In genomic region chr5:30927945-30928529, GRCm38 (mm10) we compare ENCODE assay signal across 9 mouse cellular contexts. TPM values are rescaled to one million over a fixed set of nuclear protein-coding genes. Genes with fewer than 3 reads are reported as not detected.
DNase-seq lines count a peak whose midpoint lies in the region; ATAC-seq lines count a peak whose summit lies in the region.
"Had no signal": no experiment of that assay in that cellular context is flagged by ENCODE, and none has a peak within 500 bp of the region (broad histone marks: within the 10 kb centered on the region; RNA-seq: fewer than 3 reads in every experiment).

No protein-coding gene starts in this region.

- no peaks in the 10 kb centered on the region for H3K27me3 ChIP-seq in intestine, embryonic 16.5 days (replicated peaks; ENCODE audit: control insufficient read depth, insufficient read depth, low read length)
- H3K27me3 ChIP-seq: liver, embryonic 13.5 days had no signal

- H3K4me1 ChIP-seq in intestine, embryonic 16.5 days (ENCODE audit: control insufficient read depth, insufficient read depth, low read length) = peaks cover 3% of the 10 kb centered on the region; the same call in 1 of the 2 replicates

- H3K4me3 ChIP-seq in intestine, embryonic 16.5 days (ENCODE audit: low read length) = no peak overlapping the region
- H3K4me3 ChIP-seq: liver, embryonic 13.5 days had no signal

- H3K9me3 ChIP-seq in intestine, embryonic 16.5 days (ENCODE audit: control insufficient read depth, low read length) = no peaks in the 10 kb centered on the region
- H3K9me3 ChIP-seq: liver, embryonic 13.5 days had no signal

- no peak overlapping the region for H3K27ac ChIP-seq in intestine, embryonic 16.5 days (ENCODE audit: low read length)
- H3K27ac ChIP-seq: liver, embryonic 13.5 days had no signal

- H3K36me3 ChIP-seq in intestine, embryonic 16.5 days (ENCODE audit: control insufficient read depth, insufficient read depth, low read length) = no peaks in the 10 kb centered on the region

- WGBS in intestine, embryonic 16.5 days = 45% methylated on average over 7 of the region's 7 CpGs

- peak; percentile 41 for DNase-seq in adrenal gland, adult 8-10 months
- DNase-seq in adrenal gland, postnatal 25 days = no peak
- DNase-seq in right cerebral cortex, adult 2 months (ENCODE audit: low spot score in 2 of 2) = peak; percentile 56 to 64
- no peak for DNase-seq in right cerebral cortex, postnatal 4 days
- peak; percentile 65 for DNase-seq in lung, postnatal 36 days
- DNase-seq: liver, embryonic 13.5 days had no signal

- ATAC-seq in intestine, embryonic 16.5 days = peak; percentile 56; the same call in 1 of the 2 replicates
- ATAC-seq in erythroid progenitor cell, adult 5-6 weeks (replicated peaks; ENCODE audit: low FRiP score, poor library complexity, severe bottlenecking) = no peak
- ATAC-seq in monocyte, adult 5-6 weeks (replicated peaks; ENCODE audit: insufficient number of reproducible peaks, low FRiP score, low TSS enrichment, poor library complexity, severe bottlenecking) = no peak

- H3K4me2 ChIP-seq in intestine, embryonic 16.5 days (ENCODE audit: low read depth, low read length) = no peak overlapping the region
- H3K4me2 ChIP-seq: liver, embryonic 13.5 days had no signal

- no peak overlapping the region for H3K9ac ChIP-seq in intestine, embryonic 16.5 days (ENCODE audit: low read depth, low read length)
- H3K9ac ChIP-seq: liver, embryonic 13.5 days had no signal

RNA-seq across cellular contexts. Expression of gene Khk, which starts 6.8 kb away (rescaled TPM):
- 10 to 100 TPM; 60.9 to 74.4 (median 69.4) TPM for total RNA-seq in adrenal gland, adult 8-10 months (2022)
- 28.5 and 58.5 TPM in 2 replicates for total RNA-seq in adrenal gland, postnatal 25 days (2021)
- polyA plus RNA-seq in intestine, embryonic 16.5 days (2015; fragmentation: Nextera tagmentation; extraction: Ambion mirVana) = 26.9 and 32.5 TPM in 2 replicates
- 2.5 and 10.8 TPM in 2 replicates for total RNA-seq in erythroid progenitor cell, adult 5-6 weeks (2015; ENCODE audit: low replicate concordance)
- 4.4 and 8.9 TPM in 2 replicates for total RNA-seq in erythroid progenitor cell, adult 5-6 weeks (2017; ENCODE audit: low replicate concordance)
- total RNA-seq in monocyte, adult 5-6 weeks (2017) = 26.4 to 32.2 TPM (median 29.8 TPM) in 3 replicates

RNA-seq across cellular contexts. Expression of gene Emilin1, which starts 14.8 kb away (rescaled TPM):
- 10 to 100 TPM; 48.7 to 62.4 (median 51.8) TPM for total RNA-seq in adrenal gland, adult 8-10 months (2022)
- total RNA-seq in adrenal gland, postnatal 25 days (2021) = 41.3 and 57.2 TPM in 2 replicates
- polyA plus RNA-seq in intestine, embryonic 16.5 days (2015; fragmentation: Nextera tagmentation; extraction: Ambion mirVana) = 173 and 177 TPM in 2 replicates
- 9.6 and 11.5 TPM in 2 replicates for total RNA-seq in erythroid progenitor cell, adult 5-6 weeks (2015; ENCODE audit: low replicate concordance)
- total RNA-seq in erythroid progenitor cell, adult 5-6 weeks (2017; ENCODE audit: low replicate concordance) = 5.6 and 11.6 TPM in 2 replicates
- 15.1 to 25.3 TPM (median 22.0 TPM) in 3 replicates for total RNA-seq in monocyte, adult 5-6 weeks (2017)

RNA-seq across cellular contexts. Expression of gene Cgref1, which starts 17.4 kb away (rescaled TPM):
- total RNA-seq in adrenal gland, adult 8-10 months (2022) = 1 to 10 TPM; 1.0 to 3.0 (median 1.8) TPM
- 1.0 TPM in 1 of 2 replicates, not detected in the other for total RNA-seq in adrenal gland, postnatal 25 days (2021)
- 67.0 and 88.7 TPM in 2 replicates for polyA plus RNA-seq in intestine, embryonic 16.5 days (2015; fragmentation: Nextera tagmentation; extraction: Ambion mirVana)
- not detected in 2 replicates for total RNA-seq in erythroid progenitor cell, adult 5-6 weeks (2015; ENCODE audit: low replicate concordance)
- total RNA-seq in erythroid progenitor cell, adult 5-6 weeks (2017; ENCODE audit: low replicate concordance) = not detected in 2 replicates
- not detected in 3 replicates for total RNA-seq in monocyte, adult 5-6 weeks (2017)

RNA-seq across cellular contexts. Expression of gene Ost4, which starts 20.4 kb away (rescaled TPM):
- total RNA-seq in adrenal gland, adult 8-10 months (2022) = 100 to 1,000 TPM; 210 to 235 (median 214) TPM
- 190 and 207 TPM in 2 replicates for total RNA-seq in adrenal gland, postnatal 25 days (2021)
- 459 and 477 TPM in 2 replicates for polyA plus RNA-seq in intestine, embryonic 16.5 days (2015; fragmentation: Nextera tagmentation; extraction: Ambion mirVana)
- 256 and 260 TPM in 2 replicates for total RNA-seq in erythroid progenitor cell, adult 5-6 weeks (2015; ENCODE audit: low replicate concordance)
- total RNA-seq in erythroid progenitor cell, adult 5-6 weeks (2017; ENCODE audit: low replicate concordance) = 78.4 and 188 TPM in 2 replicates
- 129 to 177 TPM (median 134 TPM) in 3 replicates for total RNA-seq in monocyte, adult 5-6 weeks (2017)

RNA-seq across cellular contexts. Expression of gene Preb, which starts 32.1 kb away (rescaled TPM):
- total RNA-seq in adrenal gland, adult 8-10 months (2022) = 100 to 1,000 TPM; 129 to 211 (median 186) TPM
- total RNA-seq in adrenal gland, postnatal 25 days (2021) = 131 TPM in 2 replicates
- polyA plus RNA-seq in intestine, embryonic 16.5 days (2015; fragmentation: Nextera tagmentation; extraction: Ambion mirVana) = 222 and 227 TPM in 2 replicates
- total RNA-seq in erythroid progenitor cell, adult 5-6 weeks (2015; ENCODE audit: low replicate concordance) = 42.3 and 55.5 TPM in 2 replicates
- 8.2 and 24.9 TPM in 2 replicates for total RNA-seq in erythroid progenitor cell, adult 5-6 weeks (2017; ENCODE audit: low replicate concordance)
- total RNA-seq in monocyte, adult 5-6 weeks (2017) = 117 to 146 TPM (median 144 TPM) in 3 replicates

Comparison
In these comparisons a context has a peak if more than half of its experiments do, and no peak if none do; other contexts are left out.
1. DNase-seq: peak in adrenal gland, adult 8-10 months (single experiment), right cerebral cortex, adult 2 months (2 of 2) and lung, postnatal 36 days (single experiment); none in adrenal gland, postnatal 25 days (single experiment) and right cerebral cortex, postnatal 4 days (single experiment).